Mouse (Mus musculus): Measurements from ENCODE around the gene Gm17657. TPM values are rescaled to one million over a fixed set of nuclear protein-coding genes. Genes with fewer than 3 reads are reported as not detected.

Gm17657 gene
- total and polyA plus RNA-seq, 3 experiments: 0.20 to 0.21 TPM; not detected in 1

DNA sequence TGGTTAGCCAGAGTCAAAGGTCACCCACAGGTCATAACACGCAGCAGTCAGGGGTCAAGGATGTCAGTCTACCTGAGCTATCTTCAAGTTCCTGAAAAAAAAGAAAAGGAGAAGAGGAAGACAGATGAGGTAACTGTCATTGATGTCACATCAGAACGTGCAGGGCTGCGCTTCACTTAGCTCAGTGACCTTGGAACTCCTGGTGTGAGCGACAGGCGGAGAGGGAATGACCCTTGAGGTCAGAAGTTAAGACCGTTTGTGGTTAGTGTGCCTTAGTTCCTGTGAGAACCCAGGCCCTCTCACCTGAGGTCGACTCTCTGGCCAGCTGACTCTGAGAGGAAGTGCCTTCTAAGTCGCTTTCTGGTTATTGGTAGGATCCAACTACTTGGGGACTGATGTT, 38.7 kb downstream of the Gm17657 start:
- no peaks in the 10 kb centered on the region for H3K9me3 ChIP-seq (replicated peaks; ENCODE audit: low read length)
- H3K4me2 ChIP-seq (ENCODE audit: insufficient read depth, low read depth, poor library complexity, severe bottlenecking): no peak overlapping the region
- H3K4me1 ChIP-seq (ENCODE audit: control insufficient read depth in 1 of 2, insufficient read depth in 2 of 2): peaks cover 14 to 48% of the 10 kb centered on the region in 2 experiments
- no peak overlapping the region for H3K9ac ChIP-seq (ENCODE audit: insufficient read depth, low read depth)
- H3K4me3 ChIP-seq (replicated peaks in 1 of 3; ENCODE audit: low read depth in 2 of 3, low read length in 2 of 3, poor library complexity in 1 of 3): no peak overlapping the region
- DNase-seq (ENCODE audit: extremely low read depth): peak; percentile 31
- no peaks in the 10 kb centered on the region for H3K79me2 ChIP-seq (replicated peaks; ENCODE audit: control insufficient read depth, extremely low read depth, insufficient read depth, poor library complexity, severe bottlenecking)
- no peaks in the 10 kb centered on the region for H3K27me3 ChIP-seq (replicated peaks)
- no peaks in the 10 kb centered on the region for H3K36me3 ChIP-seq (replicated peaks in 1 of 2; ENCODE audit: control insufficient read depth in 1 of 2, insufficient read depth in 1 of 2, low read length in 1 of 2)
- peak; percentile 92 for TF ChIP-seq BHLHE40 (IDR thresholded peaks at IDR 0.05; ENCODE audit: low read depth, low read length)
- 0 out of 2 replicates have a peak, but pooled peaks have one; percentile 7 for TF ChIP-seq IRF4 (IDR thresholded peaks at IDR 0.05; ENCODE audit: low read depth, low read length)
- peak; percentile 50; the same call in 1 of the 2 replicates for TF ChIP-seq EP300 (IDR thresholded peaks at IDR 0.05; ENCODE audit: low read length)
- peak; percentile 86 for TF ChIP-seq ETS1 (conservative IDR thresholded peaks at IDR 0.05; ENCODE audit: low read depth, low read length)
- TF ChIP-seq MAZ (IDR thresholded peaks at IDR 0.05; ENCODE audit: low read depth, low read length): no peak
- TF ChIP-seq UBTF (IDR thresholded peaks at IDR 0.05; ENCODE audit: low read depth, low read length): no peak
- no peak for TF ChIP-seq HCFC1 (IDR thresholded peaks at IDR 0.05; ENCODE audit: low read depth, low read length)
- no peak for TF ChIP-seq ZMIZ1 (IDR thresholded peaks at IDR 0.05; ENCODE audit: low read depth, low read length)
- TF ChIP-seq USF1 (IDR thresholded peaks at IDR 0.05; ENCODE audit: low read depth, low read length): no peak
- TF ChIP-seq CHD1 (IDR thresholded peaks at IDR 0.05; ENCODE audit: low read depth, low read length): no peak
- no peak for TF ChIP-seq POLR2AphosphoS2 (IDR thresholded peaks at IDR 0.05; ENCODE audit: low read depth, low read length)
- peak; percentile 51; the same call in 1 of the 2 replicates for TF ChIP-seq TCF12 (IDR thresholded peaks at IDR 0.05; ENCODE audit: low read depth, low read length)
- no peak for TF ChIP-seq GABPA (IDR thresholded peaks at IDR 0.05; ENCODE audit: insufficient replicate concordance, low read depth, low read length)
- TF ChIP-seq ZC3H11A (IDR thresholded peaks at IDR 0.05; ENCODE audit: low read depth, low read length): no peak
- TF ChIP-seq CHD2 (IDR thresholded peaks at IDR 0.05; ENCODE audit: low read length): 0 out of 2 replicates have a peak, but pooled peaks have one; percentile 26
- in situ Hi-C loops (cut with MboI; ENCODE audit: low pct_ligation_motif_present, low pct_unique_long_range_greater_than_20kb, low sequenced_read_pairs): loop anchor here (5.0 kb wide), 2 partner anchors 248 to 333 kb away; partner anchors contain the start of gene Ppil1
- dilution Hi-C loops (cut with MboI; ENCODE audit: extremely low pct_ligation_motif_present, extremely low pct_unique_long_range_greater_than_20kb, low sequenced_read_pairs): no loop called here
- no peak overlapping the region for H3K27ac ChIP-seq (ENCODE audit: insufficient read depth, low read depth)

DNA sequence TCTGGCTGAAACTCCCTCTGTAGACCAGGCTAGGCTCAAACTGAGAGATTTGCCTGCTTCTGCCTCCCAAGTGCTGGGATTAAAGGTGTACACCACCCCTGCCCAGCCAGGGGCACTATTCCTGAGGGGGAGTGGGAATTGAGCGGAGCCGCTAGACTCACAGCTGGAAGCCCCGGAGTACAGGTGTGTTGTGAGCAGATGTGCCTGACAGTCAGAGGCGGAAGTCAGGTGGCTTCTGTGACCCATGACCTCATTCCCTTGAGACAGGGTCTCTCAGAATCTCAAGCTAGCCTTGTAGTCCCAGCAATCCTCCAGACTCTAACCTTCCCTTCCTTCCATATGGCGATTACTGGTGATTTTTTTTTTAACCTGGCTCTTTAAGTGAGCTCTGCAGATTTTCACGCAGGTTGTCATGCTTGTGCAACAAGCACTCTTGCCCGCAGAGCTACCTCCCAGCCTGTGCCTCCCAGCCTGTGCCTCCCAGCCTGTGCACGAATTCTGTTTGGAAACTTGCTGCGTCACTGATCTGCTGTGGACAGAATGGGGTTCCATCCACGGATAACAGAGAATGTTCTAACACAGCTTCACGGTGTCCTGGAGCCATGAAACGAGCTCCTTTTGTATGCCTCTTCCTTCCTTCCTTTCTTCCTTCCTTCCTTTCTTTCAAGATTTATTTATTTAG, 40.4 kb downstream of the Gm17657 start:
- Histone ChIP-seq H3K27ac (ENCODE audit: insufficient read depth, low read depth) (no peak overlapping the region), H3K79me2 (replicated peaks; ENCODE audit: control insufficient read depth, extremely low read depth, insufficient read depth, poor library complexity, severe bottlenecking) (no peaks in the 10 kb centered on the region), H3K4me3 (replicated peaks in 1 of 3; ENCODE audit: low read depth in 2 of 3, low read length in 2 of 3, poor library complexity in 1 of 3) (no peak overlapping the region), H3K9ac (ENCODE audit: insufficient read depth, low read depth) (no peak overlapping the region), H3K9me3 (replicated peaks; ENCODE audit: low read length) (peaks cover 5% of the 10 kb centered on the region), H3K4me2 (ENCODE audit: insufficient read depth, low read depth, poor library complexity, severe bottlenecking) (no peak overlapping the region), H3K27me3 (replicated peaks) (no peaks in the 10 kb centered on the region), H3K4me1 (ENCODE audit: control insufficient read depth in 1 of 2, insufficient read depth in 2 of 2) (peaks cover 14 to 45% of the 10 kb centered on the region in 2 experiments), H3K36me3 (replicated peaks in 1 of 2; ENCODE audit: control insufficient read depth in 1 of 2, insufficient read depth in 1 of 2, low read length in 1 of 2) (no peaks in the 10 kb centered on the region)
- dilution Hi-C loops (cut with MboI; ENCODE audit: extremely low pct_ligation_motif_present, extremely low pct_unique_long_range_greater_than_20kb, low sequenced_read_pairs) (no loop called here), in situ Hi-C loops (cut with MboI; ENCODE audit: low pct_ligation_motif_present, low pct_unique_long_range_greater_than_20kb, low sequenced_read_pairs) (no loop called here)
- TF ChIP-seq NELFE (IDR thresholded peaks at IDR 0.05; ENCODE audit: low read depth, low read length) (no peak), MAZ (IDR thresholded peaks at IDR 0.05; ENCODE audit: low read depth, low read length) (no peak), IRF4 (IDR thresholded peaks at IDR 0.05; ENCODE audit: low read depth, low read length) (no peak), USF1 (IDR thresholded peaks at IDR 0.05; ENCODE audit: low read depth, low read length) (no peak), ETS1 (conservative IDR thresholded peaks at IDR 0.05; ENCODE audit: low read depth, low read length) (0 out of 2 replicates have a peak, but pooled peaks have one; percentile 13), PAX5 (IDR thresholded peaks at IDR 0.05; ENCODE audit: low read length) (no peak), RCOR1 (conservative IDR thresholded peaks at IDR 0.05; ENCODE audit: low read depth, low read length) (no peak), EP300 (IDR thresholded peaks at IDR 0.05; ENCODE audit: low read length) (no peak), NRF1 (IDR thresholded peaks at IDR 0.05; ENCODE audit: low read depth, low read length) (no peak), SMC3 (IDR thresholded peaks at IDR 0.05; ENCODE audit: low read depth, low read length) (no peak), TCF12 (IDR thresholded peaks at IDR 0.05; ENCODE audit: low read depth, low read length) (peak; percentile 47; the same call in 1 of the 2 replicates), POLR2A (IDR thresholded peaks at IDR 0.05; ENCODE audit: low read depth, low read length) (no peak), MEF2A (IDR thresholded peaks at IDR 0.05; ENCODE audit: borderline replicate concordance, low read depth, low read length) (no peak)
- peak; percentile 27 for DNase-seq (ENCODE audit: extremely low read depth)

Data from CH12.LX (cell line).